Mouse (Mus musculus) gastrocnemius, postnatal 25 days (tissue): ENCODE results near the gene Tmco1. TPM values are rescaled to one million over a fixed set of nuclear protein-coding genes. Genes with fewer than 3 reads are reported as not detected.

Source experiments
- DNase-seq: peaks from one replicate; pipeline ENCODE4 v3.0.0; 2022
- total RNA-seq, 2 experiments: library from RNA; stranded (reverse); gene quantifications; 1 replicate in 1 of 2; 2 replicates in 1 of 2; pipeline ENCODE4 v1.2.3; 2021

The Tmco1 gene
- total RNA-seq, 2 experiments from 2014 or later, result 32.6 to 41.3 TPM

GRCm38 (mm10) chr1:167283441-167284257, 24.5 kb upstream of the Tmco1 start:
- DNase-seq, result no peak

- DNase-seq, result peak; percentile 47
Observed at GRCm38 (mm10) chr1:167284258-167284836, 23.8 kb upstream of the Tmco1 start.

GRCm38 (mm10) chr1:167284837-167285319, 23.3 kb upstream of the Tmco1 start:
- peak; percentile 87 for DNase-seq

GRCm38 (mm10) chr1:167285320-167285355, 23.0 kb upstream of the Tmco1 start, which contains the start of gene Uck2:
TSS of gene Uck2 (minus strand) at chr1:167285320.
- DNase-seq, result no peak

GRCm38 (mm10) chr1:167285356-167285755, 22.8 kb upstream of the Tmco1 start:
- DNase-seq, result no peak

GRCm38 (mm10) chr1:167287156-167287555, 21.0 kb upstream of the Tmco1 start:
- no peak for DNase-seq

- no peak for DNase-seq
Observed at GRCm38 (mm10) chr1:167288665-167289538, 19.3 kb upstream of the Tmco1 start.

GRCm38 (mm10) chr1:167289567-167290262, 18.5 kb upstream of the Tmco1 start:
- no peak for DNase-seq

GRCm38 (mm10) chr1:167290263-167290592, 17.9 kb upstream of the Tmco1 start:
- no peak for DNase-seq

- no peak for DNase-seq
Observed at GRCm38 (mm10) chr1:167291610-167292009, 16.6 kb upstream of the Tmco1 start.

- DNase-seq, result peak; percentile 59
Observed at GRCm38 (mm10) chr1:167292447-167292846, 15.7 kb upstream of the Tmco1 start.

- DNase-seq, result no peak
Observed at GRCm38 (mm10) chr1:167295679-167296402, 12.3 kb upstream of the Tmco1 start.

GRCm38 (mm10) chr1:167300122-167300521, 8.1 kb upstream of the Tmco1 start:
- no peak for DNase-seq

- no peak for DNase-seq
Observed at GRCm38 (mm10) chr1:167305501-167306137, 2.6 kb upstream of the Tmco1 start.

GRCm38 (mm10) chr1:167306451-167307240, 1.5 kb upstream of the Tmco1 start:
- peak; percentile 15 for DNase-seq

GRCm38 (mm10) chr1:167307674-167308073, 504 bp upstream of the Tmco1 start:
- DNase-seq, result no peak

GRCm38 (mm10) chr1:167312367-167312766, 4.2 kb downstream of the Tmco1 start:
- no peak for DNase-seq

- no peak for DNase-seq
Observed at GRCm38 (mm10) chr1:167313220-167313619, 5.0 kb downstream of the Tmco1 start.

- DNase-seq, result no peak
Observed at GRCm38 (mm10) chr1:167321691-167322090, 13.5 kb downstream of the Tmco1 start.

- DNase-seq, result no peak
Observed at GRCm38 (mm10) chr1:167328776-167329175, 20.6 kb downstream of the Tmco1 start.

GRCm38 (mm10) chr1:167331106-167331505, 22.9 kb downstream of the Tmco1 start:
- no peak for DNase-seq
